Mouse (Mus musculus) limb, embryonic 13.5 days (tissue): Measurements from ENCODE around the gene Phf13. TPM values are rescaled to one million over a fixed set of nuclear protein-coding genes. Genes with fewer than 3 reads are reported as not detected.

Source experiments
- ATAC-seq: fragments of 200-750 bp; cut with Nextera tagmentation; 2 replicates; pipeline ENCODE4 v1.8.0; 2017; ENCODE audit warnings: low read depth, moderate number of reproducible peaks, moderate TSS enrichment; ENCODE audit not compliant: low FRiP score
- H3K27ac ChIP-seq: fragments of 300-500 bp; sonication (generic); 2 replicates; pipeline ENCODE4 v1.5.1; 2015; ENCODE audit warnings: inconsistent platforms, mild to moderate bottlenecking, moderate library complexity
- H3K27me3 ChIP-seq: fragments of 300-500 bp; sonication (generic); 2 replicates; pipeline ENCODE4 v1.6.1; 2015; ENCODE audit warnings: mild to moderate bottlenecking, inconsistent platforms
- H3K36me3 ChIP-seq: fragments of 300-500 bp; sonication (generic); 2 replicates; pipeline ENCODE4 v1.6.1; 2015; ENCODE audit warnings: inconsistent platforms, mild to moderate bottlenecking, moderate library complexity
- H3K4me1 ChIP-seq: fragments of 300-500 bp; sonication (generic); 2 replicates; pipeline ENCODE4 v1.6.1; 2015; ENCODE audit warnings: inconsistent platforms
- H3K4me2 ChIP-seq: fragments of 300-500 bp; sonication (generic); replicated peaks from 2 replicates; pipeline ENCODE4 v1.6.1; 2015; ENCODE audit warnings: inconsistent platforms, mild to moderate bottlenecking, moderate library complexity
- H3K4me3 ChIP-seq: fragments of 300-500 bp; sonication (generic); 2 replicates; pipeline ENCODE4 v1.5.1; 2015; ENCODE audit warnings: moderate library complexity, mild to moderate bottlenecking, inconsistent platforms
- H3K9ac ChIP-seq: fragments of 300-500 bp; sonication (generic); 2 replicates; pipeline ENCODE4 v1.6.1; 2015; ENCODE audit warnings: mild to moderate bottlenecking, inconsistent platforms
- H3K9me3 ChIP-seq: fragments of 300-500 bp; sonication (generic); 2 replicates; pipeline ENCODE4 v1.6.1; 2016; ENCODE audit warnings: inconsistent platforms
- WGBS: fragments of 180-500 bp; shearing (Covaris S2); methylation state at CpG from one replicate; pipeline ENCODE4 v1.1.7; 2015; 5-methylcytosine and 5-hydroxymethylcytosine counted together
- polyA plus RNA-seq: library from polyadenylated mRNA; unstranded; fragments of >200 nt; fragmentation: Nextera tagmentation; extraction: Ambion mirVana; gene quantifications from 2 replicates; pipeline ENCODE4 v1.2.1, GENCODE M21; 2015

The Phf13 gene
- polyA plus RNA-seq, 1 experiment from 2014 or later: 39.2 TPM

GRCm38 (mm10) chr4:151957584-151958315, 38.3 kb downstream of the Phf13 start:
- no peaks in the 10 kb centered on the region for H3K9me3 ChIP-seq
- H3K4me2 ChIP-seq: no peak overlapping the region
- no peak for ATAC-seq
- H3K36me3 ChIP-seq: peaks cover 89% of the 10 kb centered on the region
- no peak overlapping the region for H3K4me3 ChIP-seq
- no peak overlapping the region for H3K27ac ChIP-seq
- H3K4me1 ChIP-seq: no peaks in the 10 kb centered on the region
- H3K27me3 ChIP-seq: no peaks in the 10 kb centered on the region
- WGBS: 86% methylated on average over 9 of the region's 9 CpGs
- H3K9ac ChIP-seq: no peak overlapping the region

- no peaks in the 10 kb centered on the region for H3K9me3 ChIP-seq
- ATAC-seq: no peak
- no peaks in the 10 kb centered on the region for H3K27me3 ChIP-seq
- H3K36me3 ChIP-seq: peaks cover 86% of the 10 kb centered on the region
- H3K4me1 ChIP-seq: no peaks in the 10 kb centered on the region
- no peak overlapping the region for H3K4me3 ChIP-seq
- H3K9ac ChIP-seq: no peak overlapping the region
- H3K4me2 ChIP-seq: no peak overlapping the region
- 90% methylated on average over 1 of the region's 1 CpGs for WGBS
- H3K27ac ChIP-seq: no peak overlapping the region
Measured at GRCm38 (mm10) chr4:151955791-151956190, 40.3 kb downstream of the Phf13 start.

DNA sequence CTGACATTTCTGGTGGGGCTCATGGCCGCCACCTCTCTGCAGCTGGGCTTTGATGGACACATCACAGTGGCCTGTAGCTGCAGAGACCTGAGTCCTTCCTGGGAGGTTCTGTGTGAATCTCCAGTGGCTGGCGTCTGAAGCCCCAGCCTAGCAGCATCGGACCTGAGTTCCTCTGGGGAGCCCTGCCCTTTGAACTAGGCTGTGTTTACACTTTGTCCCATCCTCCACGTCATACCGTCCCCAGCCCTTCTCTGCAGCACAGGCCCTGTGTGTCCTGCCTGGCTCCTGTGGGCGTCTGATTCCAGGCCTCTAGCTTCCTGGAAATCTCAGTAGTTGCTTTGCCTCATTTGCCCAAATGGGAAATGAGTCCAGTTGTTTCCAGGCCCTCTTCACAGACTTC, 42.8 kb downstream of the Phf13 start:
- no peak overlapping the region for H3K27ac ChIP-seq
- no peak for ATAC-seq

DNA sequence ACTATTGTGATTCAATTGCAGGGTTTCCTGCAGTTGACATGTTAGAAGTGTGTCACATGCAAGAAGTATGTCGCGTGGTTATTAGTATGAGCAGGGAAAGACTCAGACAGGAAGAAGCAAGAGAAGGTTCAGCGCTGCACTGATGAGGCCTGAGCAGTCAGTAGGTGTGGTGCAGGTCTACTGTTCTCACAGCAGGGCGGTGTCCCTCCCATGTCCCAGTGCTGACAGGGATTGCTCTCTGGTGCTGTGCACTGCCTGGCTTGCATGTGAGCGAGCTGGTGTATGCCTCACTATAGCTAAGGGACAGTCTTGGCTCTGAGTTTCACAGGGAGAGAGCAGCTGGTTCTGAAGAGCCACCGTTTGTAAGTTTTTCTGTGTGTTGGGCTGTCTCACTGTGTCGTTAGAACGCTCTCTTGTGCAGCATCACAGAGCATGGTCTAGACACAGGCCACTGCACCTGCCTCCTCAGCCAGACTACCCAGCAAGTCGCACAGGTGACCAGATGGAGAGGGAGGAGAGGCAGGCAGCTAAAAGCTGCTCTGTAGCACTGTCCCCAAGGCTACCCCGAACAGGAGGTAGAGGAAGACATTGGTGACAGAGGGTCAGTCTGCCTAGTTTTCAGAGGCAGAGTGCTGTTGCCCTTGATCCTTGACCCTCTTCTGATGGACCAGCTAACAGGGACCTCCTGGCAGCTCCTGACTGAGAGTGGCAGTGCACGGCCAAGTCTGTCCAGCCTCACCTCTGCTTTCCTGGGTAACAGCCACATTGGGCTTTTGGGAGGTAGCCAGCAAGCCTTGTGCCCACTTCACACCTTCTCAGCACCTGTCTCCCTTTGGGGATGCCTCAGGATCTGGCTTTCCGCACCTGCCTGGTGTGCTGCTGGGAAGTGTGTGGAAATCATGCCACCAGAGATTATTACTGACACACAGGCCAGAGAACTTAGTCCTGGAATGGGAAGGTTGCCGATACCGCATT, 47.3 kb downstream of the Phf13 start:
- Histone ChIP-seq H3K27me3 (no peaks in the 10 kb centered on the region), H3K4me3 (no peak overlapping the region), H3K4me2 (no peak overlapping the region), H3K36me3 (peaks cover 49% of the 10 kb centered on the region), H3K4me1 (no peaks in the 10 kb centered on the region), H3K9ac (no peak overlapping the region; the same call in 1 of the 2 replicates), H3K9me3 (no peaks in the 10 kb centered on the region), H3K27ac (no peak overlapping the region)
- no peak for ATAC-seq
- 88% methylated on average over 14 of the region's 14 CpGs for WGBS

More for the DNA sequence above, 42.8 kb downstream of the Phf13 start:
- H3K9ac ChIP-seq: no peak overlapping the region
- H3K36me3 ChIP-seq: peaks cover 82% of the 10 kb centered on the region
- WGBS: 66% methylated on average over 6 of the region's 6 CpGs
- no peak overlapping the region for H3K4me2 ChIP-seq
- H3K27me3 ChIP-seq: no peaks in the 10 kb centered on the region
- no peak overlapping the region for H3K4me3 ChIP-seq
- no peaks in the 10 kb centered on the region for H3K9me3 ChIP-seq
- H3K4me1 ChIP-seq: no peaks in the 10 kb centered on the region

GRCm38 (mm10) chr4:151946211-151946610, 49.8 kb downstream of the Phf13 start:
- H3K27me3 ChIP-seq: no peaks in the 10 kb centered on the region
- ATAC-seq: no peak
- no peak overlapping the region for H3K4me3 ChIP-seq
- H3K27ac ChIP-seq: no peak overlapping the region
- H3K4me1 ChIP-seq: no peaks in the 10 kb centered on the region
- no peak overlapping the region for H3K4me2 ChIP-seq
- no peaks in the 10 kb centered on the region for H3K9me3 ChIP-seq
- 92% methylated on average over 11 of the region's 11 CpGs for WGBS
- H3K36me3 ChIP-seq: peaks cover 25% of the 10 kb centered on the region
- H3K9ac ChIP-seq: no peak overlapping the region

Other genes with a start within 250 kb of the Phf13 start
- gene Camta1, start 134.4 kb downstream of the Phf13 start, polyA plus RNA-seq: 93.5 and 112 TPM in 2 replicates
- gene Dnajc11, start 62.6 kb downstream of the Phf13 start, polyA plus RNA-seq: 73.7 and 76.4 TPM in 2 replicates
- gene Thap3, start 7.3 kb downstream of the Phf13 start, polyA plus RNA-seq: 51.0 and 56.4 TPM in 2 replicates
- 14.3 and 14.7 TPM in 2 replicates for gene Klhl21, start 12.5 kb upstream of the Phf13 start, polyA plus RNA-seq
- 20.7 and 21.4 TPM in 2 replicates for gene Zbtb48, start 31.4 kb upstream of the Phf13 start, polyA plus RNA-seq
- gene Tas1r1, start 42.3 kb upstream of the Phf13 start, polyA plus RNA-seq: 1.3 TPM in 2 replicates
- 33.7 and 34.4 TPM in 2 replicates for gene Nol9, start 43.1 kb upstream of the Phf13 start, polyA plus RNA-seq
- 17.3 TPM in 2 replicates for gene Plekhg5, start 76.2 kb upstream of the Phf13 start, polyA plus RNA-seq
- 0.86 and 1.9 TPM in 2 replicates for gene Tnfrsf25, start 119.7 kb upstream of the Phf13 start, polyA plus RNA-seq
- gene Espn, start 156.1 kb upstream of the Phf13 start, polyA plus RNA-seq: 0.88 and 1.5 TPM in 2 replicates
- not detected in 2 replicates for gene Hes2, start 162.6 kb upstream of the Phf13 start, polyA plus RNA-seq
- 49.0 and 53.2 TPM in 2 replicates for gene Acot7, start 181.9 kb upstream of the Phf13 start, polyA plus RNA-seq